Mouse (Mus musculus) heart, adult 18-20 months (tissue): ENCODE data around the gene Aldh3b3. TPM values are rescaled to one million over a fixed set of nuclear protein-coding genes. Genes with fewer than 3 reads are reported as not detected.
A peak's percentile ranks its signal among the peaks of the same experiment; 100 is the strongest.

ENCODE experiments used
- DNase-seq, 2 experiments: peaks; one replicate each; pipeline ENCODE4 v3.0.0; 2021 to 2022; ENCODE audit warnings: mixed read lengths in 1 of 2
- long read RNA-seq, 2 experiments: library from polyadenylated mRNA; stranded (forward); transcript quantifications; one replicate each; pipeline ENCODE4 v2.0.0; 2021
- total RNA-seq, 2 experiments: library from RNA; stranded (reverse); gene quantifications; 2 replicates each; pipeline ENCODE4 v1.2.3; 2021

Aldh3b3 gene
- under 1 TPM; 0.28 to 0.30 TPM for total RNA-seq
- long read RNA-seq, experiment 1: 0 reads
- long read RNA-seq, experiment 2: 0 reads

GRCm38 (mm10) chr19:3958470-3958869 is at the start of gene Aldh3b3:
Gene Aldh3b3, plus strand, starts transcription at chr19:3958645.
- peak in 1 of 2 experiments; percentile 33 for DNase-seq

GRCm38 (mm10) chr19:3910206-3910605 is 48.2 kb upstream of the Aldh3b3 start:
- no peak for DNase-seq

- peak; percentile 95 to 99 for DNase-seq
These were observed 45.9 kb upstream of the Aldh3b3 start, which contains the start of gene Ndufs8 for GRCm38 (mm10) chr19:3912337-3913204. Gene Ndufs8, minus strand, starts transcription at chr19:3912774.

GRCm38 (mm10) chr19:3913692-3914091 is 44.8 kb upstream of the Aldh3b3 start:
- no peak for DNase-seq

GRCm38 (mm10) chr19:3914535-3914934 is 43.9 kb upstream of the Aldh3b3 start:
- peak in 1 of 2 experiments; percentile 60 for DNase-seq

- no peak for DNase-seq
These were observed 41.7 kb upstream of the Aldh3b3 start for GRCm38 (mm10) chr19:3916727-3917126.

- DNase-seq: no peak
These were observed 38.5 kb upstream of the Aldh3b3 start for GRCm38 (mm10) chr19:3919928-3920327.

- peak in 1 of 2 experiments; percentile 45 for DNase-seq
These were observed 35.6 kb upstream of the Aldh3b3 start for GRCm38 (mm10) chr19:3922661-3923371.

GRCm38 (mm10) chr19:3923586-3923985 is 34.9 kb upstream of the Aldh3b3 start:
- DNase-seq: peak; percentile 60 to 78

GRCm38 (mm10) chr19:3924190-3924589 is 34.3 kb upstream of the Aldh3b3 start:
- DNase-seq: no peak

GRCm38 (mm10) chr19:3924868-3925267 is 33.6 kb upstream of the Aldh3b3 start:
- DNase-seq: no peak

- DNase-seq: no peak
These were observed 32.6 kb upstream of the Aldh3b3 start for GRCm38 (mm10) chr19:3925859-3926258.

GRCm38 (mm10) chr19:3926279-3926678 is 32.2 kb upstream of the Aldh3b3 start:
- no peak for DNase-seq

GRCm38 (mm10) chr19:3926685-3927084 is 31.8 kb upstream of the Aldh3b3 start:
- DNase-seq: no peak

GRCm38 (mm10) chr19:3927989-3928388 is 30.5 kb upstream of the Aldh3b3 start:
- peak in 1 of 2 experiments; percentile 50 for DNase-seq

- no peak for DNase-seq
These were observed 29.7 kb upstream of the Aldh3b3 start for GRCm38 (mm10) chr19:3928779-3929178.

GRCm38 (mm10) chr19:3929211-3929941 is 29.1 kb upstream of the Aldh3b3 start, which contains the start of gene Aldh3b1:
Gene Aldh3b1, minus strand, starts transcription at chr19:3929808.
- DNase-seq: peak; percentile 94 to 95

- no peak for DNase-seq
These were observed 28.0 kb upstream of the Aldh3b3 start for GRCm38 (mm10) chr19:3930262-3931057.

GRCm38 (mm10) chr19:3931716-3932115 is 26.7 kb upstream of the Aldh3b3 start:
- peak in 1 of 2 experiments; percentile 71 for DNase-seq

GRCm38 (mm10) chr19:3935032-3935895 is 23.2 kb upstream of the Aldh3b3 start, which contains the start of gene Unc93b1:
Gene Unc93b1, plus strand, starts transcription at chr19:3935186.
- peak; percentile 80 to 88 for DNase-seq
